Mouse (Mus musculus): ENCODE measurements around the gene Nars2. TPM values are rescaled to one million over a fixed set of nuclear protein-coding genes. Genes with fewer than 3 reads are reported as not detected.
A peak's percentile ranks its signal among the peaks of the same experiment; 100 is the strongest.

Nars2 gene
- total and polyA plus RNA-seq, 3 experiments, result 12.1 to 19.1 (median 14.6) TPM

GRCm38 (mm10) chr7:96977209-96977608 is 25.9 kb downstream of the Nars2 start:
- Histone ChIP-seq H3K4me1 (ENCODE audit: control insufficient read depth in 1 of 2, insufficient read depth in 2 of 2) (peaks cover 0 to 6% of the 10 kb centered on the region in 2 experiments; a peak in 1 of 4 replicates), H3K4me2 (ENCODE audit: insufficient read depth, low read depth, poor library complexity, severe bottlenecking) (no peak overlapping the region), H3K9ac (ENCODE audit: insufficient read depth, low read depth) (no peak overlapping the region), H3K9me3 (replicated peaks; ENCODE audit: low read length) (no peaks in the 10 kb centered on the region), H3K4me3 (replicated peaks in 1 of 3; ENCODE audit: low read depth in 2 of 3, low read length in 2 of 3, poor library complexity in 1 of 3) (no peak overlapping the region), H3K36me3 (replicated peaks in 1 of 2; ENCODE audit: control insufficient read depth in 1 of 2, insufficient read depth in 1 of 2, low read length in 1 of 2) (peaks cover 11 to 61% of the 10 kb centered on the region in 2 experiments), H3K79me2 (replicated peaks; ENCODE audit: control insufficient read depth, extremely low read depth, insufficient read depth, poor library complexity, severe bottlenecking) (no peaks in the 10 kb centered on the region), H3K27me3 (replicated peaks) (no peaks in the 10 kb centered on the region), H3K27ac (ENCODE audit: insufficient read depth, low read depth) (no peak overlapping the region)
- dilution Hi-C loops (cut with MboI; ENCODE audit: extremely low pct_ligation_motif_present, extremely low pct_unique_long_range_greater_than_20kb, low sequenced_read_pairs) (no loop called here), in situ Hi-C loops (cut with MboI; ENCODE audit: low pct_ligation_motif_present, low pct_unique_long_range_greater_than_20kb, low sequenced_read_pairs) (loop anchor here (10.0 kb wide), 1 partner anchor 318 kb away; no protein-coding TSS in a partner anchor)
- no peak for DNase-seq (ENCODE audit: extremely low read depth)
- TF ChIP-seq POLR2A (IDR thresholded peaks at IDR 0.05; ENCODE audit: low read depth, low read length), result no peak
- no peak for TF ChIP-seq SMC3 (IDR thresholded peaks at IDR 0.05; ENCODE audit: low read depth, low read length)
- peak; percentile 54 for TF ChIP-seq ZNF384 (IDR thresholded peaks at IDR 0.05; ENCODE audit: low read depth, low read length)
- no peak for TF ChIP-seq EP300 (IDR thresholded peaks at IDR 0.05; ENCODE audit: low read length)

- Histone ChIP-seq H3K9me3 (replicated peaks; ENCODE audit: low read length) (no peaks in the 10 kb centered on the region), H3K9ac (ENCODE audit: insufficient read depth, low read depth) (no peak overlapping the region), H3K4me3 (replicated peaks in 1 of 3; ENCODE audit: low read depth in 2 of 3, low read length in 2 of 3, poor library complexity in 1 of 3) (no peak overlapping the region), H3K27me3 (replicated peaks) (no peaks in the 10 kb centered on the region), H3K36me3 (replicated peaks in 1 of 2; ENCODE audit: control insufficient read depth in 1 of 2, insufficient read depth in 1 of 2, low read length in 1 of 2) (peaks cover 3 to 43% of the 10 kb centered on the region in 2 experiments), H3K4me1 (ENCODE audit: control insufficient read depth in 1 of 2, insufficient read depth in 2 of 2) (peaks cover 0 to 23% of the 10 kb centered on the region in 2 experiments; a peak in 3 of 4 replicates), H3K27ac (ENCODE audit: insufficient read depth, low read depth) (no peak overlapping the region), H3K79me2 (replicated peaks; ENCODE audit: control insufficient read depth, extremely low read depth, insufficient read depth, poor library complexity, severe bottlenecking) (no peaks in the 10 kb centered on the region), H3K4me2 (ENCODE audit: insufficient read depth, low read depth, poor library complexity, severe bottlenecking) (no peak overlapping the region)
- TF ChIP-seq SMC3 (IDR thresholded peaks at IDR 0.05; ENCODE audit: low read depth, low read length), result no peak
- TF ChIP-seq EP300 (IDR thresholded peaks at IDR 0.05; ENCODE audit: low read length), result no peak
- no peak for TF ChIP-seq RCOR1 (conservative IDR thresholded peaks at IDR 0.05; ENCODE audit: low read depth, low read length)
- no peak for TF ChIP-seq ETS1 (conservative IDR thresholded peaks at IDR 0.05; ENCODE audit: low read depth, low read length)
- TF ChIP-seq ZKSCAN1 (IDR thresholded peaks at IDR 0.05; ENCODE audit: borderline replicate concordance, low read depth, low read length), result no peak
- TF ChIP-seq IRF4 (IDR thresholded peaks at IDR 0.05; ENCODE audit: low read depth, low read length), result no peak
- no peak for TF ChIP-seq SIN3A (IDR thresholded peaks at IDR 0.05; ENCODE audit: low read length)
- TF ChIP-seq MXI1 (IDR thresholded peaks at IDR 0.05; ENCODE audit: low read depth, low read length), result no peak
- TF ChIP-seq POLR2A (IDR thresholded peaks at IDR 0.05; ENCODE audit: low read depth, low read length), result no peak
- TF ChIP-seq JUND (conservative IDR thresholded peaks at IDR 0.05; ENCODE audit: low read depth, low read length), result no peak
- no peak for TF ChIP-seq ZMIZ1 (IDR thresholded peaks at IDR 0.05; ENCODE audit: low read depth, low read length)
- no peak for TF ChIP-seq MEF2A (IDR thresholded peaks at IDR 0.05; ENCODE audit: borderline replicate concordance, low read depth, low read length)
- in situ Hi-C loops (cut with MboI; ENCODE audit: low pct_ligation_motif_present, low pct_unique_long_range_greater_than_20kb, low sequenced_read_pairs), result no loop called here
- DNase-seq (ENCODE audit: extremely low read depth), result no peak
- dilution Hi-C loops (cut with MboI; ENCODE audit: extremely low pct_ligation_motif_present, extremely low pct_unique_long_range_greater_than_20kb, low sequenced_read_pairs), result no loop called here
Measured at GRCm38 (mm10) chr7:96981366-96981765, 30.1 kb downstream of the Nars2 start.

Data from CH12.LX (cell line).